ENCODE assay signal across 16 mouse cellular contexts in genomic region chr5:130345871-130346270, GRCm38 (mm10). TPM values are rescaled to one million over a fixed set of nuclear protein-coding genes. Genes with fewer than 3 reads are reported as not detected.
"Had no signal": no experiment of that assay in that cellular context is flagged by ENCODE, and none has a peak within 500 bp of the region (broad histone marks: within the 10 kb centered on the region; RNA-seq: fewer than 3 reads in every experiment).

No protein-coding gene starts in this region.

- H3K4me1 ChIP-seq: limb, embryonic 10.5 days; lung, embryonic 15.5 days had no signal

- DNase-seq: lung, postnatal 36 days; right cerebral cortex, adult 18-20 months; right cerebral cortex, postnatal 25 days; thymus, adult 18-20 months; thymus, postnatal 14 days had no signal

- H3K4me2 ChIP-seq: liver, embryonic 11.5 days; lung, embryonic 15.5 days; midbrain, embryonic 13.5 days had no signal

- H3K27me3 ChIP-seq: lung, embryonic 15.5 days; midbrain, embryonic 13.5 days had no signal

- H3K27ac ChIP-seq: hindbrain, postnatal 0 days; left cerebral cortex, adult 2 months; limb, embryonic 10.5 days; lung, embryonic 15.5 days; midbrain, embryonic 13.5 days had no signal

- H3K4me3 ChIP-seq: left cerebral cortex, adult 2 months; limb, embryonic 10.5 days; lung, embryonic 15.5 days; midbrain, embryonic 13.5 days had no signal

- H3K9me3 ChIP-seq: limb, embryonic 10.5 days; lung, embryonic 15.5 days had no signal

- H3K9ac ChIP-seq: lung, embryonic 15.5 days; midbrain, embryonic 13.5 days had no signal

- ATAC-seq: hindbrain, postnatal 0 days; midbrain, embryonic 13.5 days had no signal

RNA-seq across cellular contexts. Expression of gene Caln1, which starts 23.4 kb away (rescaled TPM):
- polyA plus RNA-seq: intestine, embryonic 14.5 days; liver, embryonic 11.5 days; liver, embryonic 16.5 days; small intestine, adult 2 months; stomach, embryonic 14.5 days had no signal

RNA-seq across cellular contexts. Expression of gene A330070K13Rik, which starts 38.6 kb away (rescaled TPM):
- polyA plus RNA-seq: intestine, embryonic 14.5 days; limb, embryonic 10.5 days; liver, embryonic 11.5 days; liver, embryonic 16.5 days; lung, embryonic 15.5 days; midbrain, embryonic 13.5 days; small intestine, adult 2 months; stomach, embryonic 14.5 days; urinary bladder, adult 2 months had no signal
